Mouse (Mus musculus) ES-E14 (cell line): Measurements from ENCODE around the gene Lnx1.

Source experiments
- CHD2 ChIP-seq: IDR thresholded peaks from 2 replicates; pipeline ENCODE4 v1.6.1; 2014; ENCODE audit warnings: mild to moderate bottlenecking, low read depth, low read length, inconsistent platforms
- HCFC1 ChIP-seq: IDR thresholded peaks from 2 replicates; pipeline ENCODE4 v1.6.1; 2012; ENCODE audit warnings: low read length, inconsistent platforms, borderline replicate concordance; ENCODE audit not compliant: insufficient read depth
- MAFK ChIP-seq: IDR thresholded peaks from 2 replicates; pipeline ENCODE4 v1.6.1; 2014; ENCODE audit warnings: mild to moderate bottlenecking, low read depth, low read length, inconsistent platforms; ENCODE audit not compliant: insufficient read depth
- ZNF384 ChIP-seq: IDR thresholded peaks from 2 replicates; pipeline ENCODE4 v1.6.1; 2012; ENCODE audit warnings: low read depth, low read length, inconsistent platforms

DNA sequence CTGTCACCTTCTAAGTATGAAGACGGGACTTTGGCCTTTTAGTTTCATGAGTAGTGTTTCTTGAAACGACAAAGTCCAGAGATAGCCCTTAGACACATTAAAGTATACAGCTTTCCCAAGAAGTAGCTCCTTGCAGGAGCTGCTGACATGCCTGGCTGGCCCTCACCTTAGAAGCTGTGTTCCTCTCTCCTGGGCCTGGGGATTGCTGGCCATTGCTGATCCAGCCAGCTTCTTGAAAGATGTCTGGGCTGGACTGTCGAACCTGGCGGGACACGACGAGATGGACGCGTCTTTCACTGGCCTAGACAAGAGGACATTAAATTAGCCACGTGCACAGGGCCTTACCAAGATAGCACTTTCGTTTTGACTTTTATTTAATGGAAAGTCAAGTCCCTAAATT is 92.2 kb downstream of the Lnx1 start:
- no peak for TF ChIP-seq MAFK
- no peak for TF ChIP-seq ZNF384
- TF ChIP-seq HCFC1, result no peak
- no peak for TF ChIP-seq CHD2
